Comparison of ENCODE assay signal across 19 mouse cellular contexts in the genomic region with DNA sequence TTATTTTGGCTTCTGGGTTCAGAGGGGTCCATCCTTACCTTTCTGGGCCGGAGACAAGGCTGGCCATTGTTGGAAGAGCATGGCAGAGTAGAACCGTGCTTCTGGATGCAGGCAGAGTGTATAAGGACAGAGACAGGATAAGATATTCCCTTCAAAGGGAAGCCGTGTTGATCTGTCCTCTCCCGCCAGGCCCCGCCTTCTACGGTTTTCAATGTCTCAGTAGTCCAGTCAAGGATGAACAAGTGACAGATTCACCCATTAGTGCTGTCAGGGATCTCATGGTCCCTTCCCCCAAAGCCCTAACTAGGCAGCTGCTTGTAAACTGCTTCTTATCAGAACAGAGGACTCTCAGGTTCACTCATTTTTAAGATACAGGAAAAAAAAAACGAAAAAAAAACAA. TPM values are rescaled to one million over a fixed set of nuclear protein-coding genes. Genes with fewer than 3 reads are reported as not detected.
DNase-seq lines count a peak whose midpoint lies in the region; ATAC-seq lines count a peak whose summit lies in the region.
"Had no signal": no experiment of that assay in that cellular context is flagged by ENCODE, and none has a peak within 500 bp of the region (broad histone marks: within the 10 kb centered on the region; RNA-seq: fewer than 3 reads in every experiment).

No protein-coding gene starts in this region.

- intact Hi-C loops in left cerebral cortex, postnatal 4 days (cut with DNase I), result no loop called here

- ATAC-seq in CD4-positive, CD25-positive, alpha-beta regulatory T cell, adult 4 months, result no peak
- ATAC-seq: forebrain, embryonic 14.5 days; forebrain, postnatal 0 days; hindbrain, embryonic 16.5 days; intestine, embryonic 16.5 days had no signal

- DNase-seq in CD4-positive, CD25-positive, alpha-beta regulatory T cell, adult 2 months (ENCODE audit: low read depth, low spot score), result peak; percentile 43
- peak; percentile 32 for DNase-seq in CD4-positive helper T cell, adult 2 months (ENCODE audit: low read depth, low spot score)
- peak; percentile 53 for DNase-seq in adrenal gland, postnatal 10 days
- peak; percentile 58 to 74 for DNase-seq in adrenal gland, postnatal 36 days
- DNase-seq in frontal cortex, postnatal 36 days (ENCODE audit: low spot score in 2 of 2), result no peak
- DNase-seq in left cerebral cortex, postnatal 4 days, result no peak
- DNase-seq: cerebellum, adult 18-20 months; cerebellum, adult 9-10 months; cerebellum, postnatal 14 days; forebrain, postnatal 0 days; gastrocnemius, postnatal 25 days; heart, adult 18-20 months; heart, postnatal 10 days; heart, postnatal 36 days; kidney, adult 2 months had no signal

RNA-seq across cellular contexts. Expression of gene Elovl5, which starts 41.2 kb away (rescaled TPM):
- polyA plus RNA-seq in CD4-positive, CD25-positive, alpha-beta regulatory T cell, adult 4 months (2017; shearing (Covaris generic)), result 100 to 1,000 TPM; 173 to 183 TPM
- total RNA-seq in adrenal gland, postnatal 10 days (2021), result 100 to 1,000 TPM; 189 to 306 TPM
- total RNA-seq in adrenal gland, postnatal 36 days (2021), result 100 to 1,000 TPM; 613 to 759 TPM
- 10 to 100 TPM; 62.7 to 65.3 TPM for total RNA-seq in left cerebral cortex, postnatal 4 days (2021)

Comparison
In these comparisons a context has a peak if more than half of its experiments do, and no peak if none do; other contexts are left out.
1. DNase-seq: peak in CD4-positive, CD25-positive, alpha-beta regulatory T cell, adult 2 months (single experiment), CD4-positive helper T cell, adult 2 months (single experiment), adrenal gland, postnatal 10 days (single experiment) and adrenal gland, postnatal 36 days (2 of 2); none in frontal cortex, postnatal 36 days (0 of 2) and left cerebral cortex, postnatal 4 days (single experiment).